Mouse (Mus musculus) forebrain, embryonic 12.5 days (tissue): ENCODE measurements around the gene Art3. TPM values are rescaled to one million over a fixed set of nuclear protein-coding genes. Genes with fewer than 3 reads are reported as not detected.
A peak's percentile ranks its signal among the peaks of the same experiment; 100 is the strongest.

Experiments used
- ATAC-seq: fragments of 200-750 bp; cut with Nextera tagmentation; 2 replicates; pipeline ENCODE4 v1.8.0; 2017; ENCODE audit warnings: moderate TSS enrichment; ENCODE audit not compliant: low FRiP score
- H3K27ac ChIP-seq: fragments of 300-500 bp; sonication (generic); 2 replicates; pipeline ENCODE4 v1.5.1; 2016; ENCODE audit warnings: mild to moderate bottlenecking
- H3K27me3 ChIP-seq: fragments of 300-500 bp; sonication (generic); 2 replicates; pipeline ENCODE4 v1.6.1; 2016; ENCODE audit warnings: mild to moderate bottlenecking
- H3K36me3 ChIP-seq: fragments of 300-500 bp; sonication (generic); replicated peaks from 2 replicates; pipeline ENCODE4 v1.6.1; 2016; ENCODE audit warnings: mild to moderate bottlenecking
- H3K4me1 ChIP-seq: fragments of 300-500 bp; sonication (generic); 2 replicates; pipeline ENCODE4 v1.6.1; 2016
- H3K4me2 ChIP-seq: fragments of 300-500 bp; sonication (generic); 2 replicates; pipeline ENCODE4 v1.6.1; 2016; ENCODE audit warnings: mild to moderate bottlenecking, moderate library complexity
- H3K4me3 ChIP-seq: fragments of 300-500 bp; sonication (generic); replicated peaks from 2 replicates; pipeline ENCODE4 v1.5.1; 2016; ENCODE audit warnings: mild to moderate bottlenecking
- H3K9ac ChIP-seq: fragments of 300-500 bp; sonication (generic); 2 replicates; pipeline ENCODE4 v1.6.1; 2016; ENCODE audit warnings: mild to moderate bottlenecking
- H3K9me3 ChIP-seq: fragments of 300-500 bp; sonication (generic); 2 replicates; pipeline ENCODE4 v1.6.1; 2016
- WGBS: fragments of 180-500 bp; shearing (Covaris S2); methylation state at CpG from one replicate; pipeline ENCODE4 v1.1.7; 2016; 5-methylcytosine and 5-hydroxymethylcytosine counted together
- polyA plus RNA-seq: library from polyadenylated mRNA; unstranded; fragments of >200 nt; fragmentation: Nextera tagmentation; extraction: Ambion mirVana; gene quantifications from 2 replicates; pipeline ENCODE4 v1.2.1, GENCODE M21; 2016

The Art3 gene
- polyA plus RNA-seq, 1 experiment from 2014 or later: 0.79 TPM

- ATAC-seq: no peak
- H3K4me3 ChIP-seq: no peak overlapping the region
- WGBS: 88% methylated on average over 6 of the region's 6 CpGs
- no peaks in the 10 kb centered on the region for H3K27me3 ChIP-seq
- H3K4me1 ChIP-seq: peaks cover 9% of the 10 kb centered on the region
- H3K9ac ChIP-seq: no peak overlapping the region
- H3K27ac ChIP-seq: no peak overlapping the region
- no peak overlapping the region for H3K4me2 ChIP-seq
- H3K36me3 ChIP-seq: no peaks in the 10 kb centered on the region
- H3K9me3 ChIP-seq: no peaks in the 10 kb centered on the region
Observed at GRCm38 (mm10) chr5:92370392-92370791, 38.8 kb downstream of the Art3 start.

DNA sequence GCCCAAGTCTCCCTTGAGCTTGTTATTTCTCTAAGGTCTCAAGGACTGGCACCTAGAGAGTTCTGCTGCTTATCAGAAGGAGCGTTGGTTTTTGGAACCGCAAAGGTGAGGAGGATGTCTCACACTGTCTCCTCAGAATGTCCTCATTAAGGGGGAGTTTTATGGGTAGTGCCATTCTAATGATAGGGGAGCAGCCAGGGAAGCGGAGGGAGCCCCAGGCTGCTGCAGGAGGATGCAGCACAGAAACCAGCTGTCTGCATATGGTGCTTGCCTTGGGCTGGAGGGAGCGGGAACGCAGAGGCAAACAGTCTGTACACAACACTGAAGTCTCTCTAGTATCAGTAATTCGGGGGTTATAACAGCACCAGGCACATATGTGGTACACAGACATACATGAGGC, 39.3 kb downstream of the Art3 start:
- Histone ChIP-seq H3K4me1 (peaks cover 9% of the 10 kb centered on the region), H3K36me3 (no peaks in the 10 kb centered on the region), H3K9ac (no peak overlapping the region), H3K9me3 (no peaks in the 10 kb centered on the region), H3K27ac (no peak overlapping the region), H3K4me2 (no peak overlapping the region), H3K27me3 (peaks cover 3% of the 10 kb centered on the region; the same call in 1 of the 2 replicates), H3K4me3 (no peak overlapping the region)
- WGBS: 81% methylated on average over 6 of the region's 6 CpGs
- no peak for ATAC-seq

DNA sequence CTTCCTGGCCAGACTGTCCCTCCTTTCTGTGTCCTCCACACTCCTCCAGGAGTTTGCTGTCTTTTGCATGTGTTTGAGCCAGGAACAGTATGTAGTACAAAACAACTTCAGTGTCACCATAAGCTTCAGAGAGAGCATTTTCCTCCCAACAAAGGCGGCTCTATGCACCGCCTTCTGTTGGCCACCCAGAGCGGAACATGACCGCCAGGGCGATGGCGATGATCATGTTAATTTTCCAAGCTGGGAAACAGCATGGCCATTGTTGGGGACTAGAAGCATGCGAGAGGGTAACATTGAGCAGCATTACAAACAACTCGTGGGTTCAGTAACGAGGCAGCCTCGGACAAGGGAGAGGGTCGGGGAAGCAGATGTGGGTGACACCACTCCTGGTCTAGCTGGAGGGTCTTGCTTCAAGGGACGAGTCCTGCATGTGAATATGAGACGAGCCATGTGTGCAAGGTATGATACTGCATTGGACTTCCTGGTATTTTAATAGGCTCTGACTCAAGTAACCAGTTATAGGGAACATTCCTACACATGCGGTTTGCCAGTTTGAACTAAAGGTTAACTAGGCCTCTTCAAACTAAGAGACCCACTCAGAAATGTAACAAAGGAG, 39.8 kb downstream of the Art3 start:
- Histone ChIP-seq H3K27me3 (peaks cover 4% of the 10 kb centered on the region; the same call in 1 of the 2 replicates), H3K4me3 (no peak overlapping the region), H3K36me3 (no peaks in the 10 kb centered on the region), H3K4me1 (peaks cover 11% of the 10 kb centered on the region), H3K4me2 (no peak overlapping the region), H3K9me3 (no peaks in the 10 kb centered on the region), H3K9ac (no peak overlapping the region), H3K27ac (no peak overlapping the region)
- peak; percentile 55; the same call in 1 of the 2 replicates for ATAC-seq
- WGBS: 55% methylated on average over 14 of the region's 14 CpGs

GRCm38 (mm10) chr5:92372605-92373004, 41.0 kb downstream of the Art3 start:
- peaks cover 22% of the 10 kb centered on the region for H3K4me1 ChIP-seq
- no peak overlapping the region for H3K27ac ChIP-seq
- H3K9me3 ChIP-seq: no peaks in the 10 kb centered on the region
- H3K36me3 ChIP-seq: no peaks in the 10 kb centered on the region
- H3K4me2 ChIP-seq: no peak overlapping the region
- 82% methylated on average over 2 of the region's 2 CpGs for WGBS
- no peak overlapping the region for H3K4me3 ChIP-seq
- H3K9ac ChIP-seq: no peak overlapping the region
- no peak for ATAC-seq
- peaks cover 4% of the 10 kb centered on the region; the same call in 1 of the 2 replicates for H3K27me3 ChIP-seq

- H3K4me2 ChIP-seq: no peak overlapping the region
- no peak overlapping the region for H3K9ac ChIP-seq
- H3K27me3 ChIP-seq: peaks cover 4% of the 10 kb centered on the region; the same call in 1 of the 2 replicates
- WGBS: 82% methylated on average over 6 of the region's 6 CpGs
- H3K36me3 ChIP-seq: no peaks in the 10 kb centered on the region
- no peak for ATAC-seq
- no peak overlapping the region for H3K27ac ChIP-seq
- no peaks in the 10 kb centered on the region for H3K9me3 ChIP-seq
- H3K4me3 ChIP-seq: no peak overlapping the region
- peaks cover 19% of the 10 kb centered on the region for H3K4me1 ChIP-seq
Observed at GRCm38 (mm10) chr5:92374721-92375142, 43.1 kb downstream of the Art3 start.

- no peaks in the 10 kb centered on the region for H3K9me3 ChIP-seq
- no peak overlapping the region for H3K9ac ChIP-seq
- no peak overlapping the region for H3K4me2 ChIP-seq
- peaks cover 4% of the 10 kb centered on the region; the same call in 1 of the 2 replicates for H3K27me3 ChIP-seq
- H3K4me1 ChIP-seq: peaks cover 19% of the 10 kb centered on the region
- ATAC-seq: no peak
- no peak overlapping the region for H3K27ac ChIP-seq
- WGBS: 92% methylated on average over 17 of the region's 17 CpGs
- H3K36me3 ChIP-seq: no peaks in the 10 kb centered on the region
- H3K4me3 ChIP-seq: no peak overlapping the region
Observed at GRCm38 (mm10) chr5:92375368-92375767, 43.7 kb downstream of the Art3 start.

DNA sequence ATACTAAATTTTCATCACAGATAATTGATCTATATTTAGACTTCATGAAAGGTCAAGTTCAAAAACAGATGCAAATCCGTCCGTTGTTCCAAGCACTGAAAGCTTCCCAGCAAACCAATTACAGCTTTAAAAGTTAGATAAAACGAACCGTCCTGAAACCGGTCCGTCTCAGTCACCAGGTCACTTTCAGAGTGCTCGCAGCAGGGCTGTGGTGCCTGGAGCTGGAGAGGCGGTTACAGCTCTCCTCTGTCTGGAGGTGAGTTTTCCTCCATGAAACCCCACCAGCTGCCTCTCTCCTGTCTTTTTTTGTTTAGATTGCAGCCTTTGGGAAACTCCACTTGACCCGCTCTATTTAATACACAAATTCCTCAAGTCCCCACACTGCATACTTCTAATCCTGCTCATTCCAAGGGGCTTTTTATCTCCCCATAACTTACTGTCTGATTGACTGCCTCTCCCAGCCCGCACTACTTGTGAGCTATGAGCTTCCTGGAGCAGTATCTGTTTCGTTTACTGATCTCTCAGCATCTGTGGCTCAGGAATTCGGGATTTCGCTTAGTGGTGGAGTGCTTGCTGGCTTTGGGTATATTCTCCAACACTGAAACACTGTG, 45.3 kb downstream of the Art3 start:
- no peak overlapping the region for H3K9ac ChIP-seq
- no peak overlapping the region for H3K4me3 ChIP-seq
- H3K27ac ChIP-seq: 0 out of 2 replicates have a peak overlapping the region, but pooled peaks have one; percentile 25
- H3K27me3 ChIP-seq: peaks cover 4% of the 10 kb centered on the region; the same call in 1 of the 2 replicates
- H3K36me3 ChIP-seq: no peaks in the 10 kb centered on the region
- 30% methylated on average over 13 of the region's 13 CpGs for WGBS
- no peaks in the 10 kb centered on the region for H3K9me3 ChIP-seq
- H3K4me2 ChIP-seq: no peak overlapping the region; the same call in 1 of the 2 replicates
- no peak for ATAC-seq
- H3K4me1 ChIP-seq: peaks cover 13% of the 10 kb centered on the region

DNA sequence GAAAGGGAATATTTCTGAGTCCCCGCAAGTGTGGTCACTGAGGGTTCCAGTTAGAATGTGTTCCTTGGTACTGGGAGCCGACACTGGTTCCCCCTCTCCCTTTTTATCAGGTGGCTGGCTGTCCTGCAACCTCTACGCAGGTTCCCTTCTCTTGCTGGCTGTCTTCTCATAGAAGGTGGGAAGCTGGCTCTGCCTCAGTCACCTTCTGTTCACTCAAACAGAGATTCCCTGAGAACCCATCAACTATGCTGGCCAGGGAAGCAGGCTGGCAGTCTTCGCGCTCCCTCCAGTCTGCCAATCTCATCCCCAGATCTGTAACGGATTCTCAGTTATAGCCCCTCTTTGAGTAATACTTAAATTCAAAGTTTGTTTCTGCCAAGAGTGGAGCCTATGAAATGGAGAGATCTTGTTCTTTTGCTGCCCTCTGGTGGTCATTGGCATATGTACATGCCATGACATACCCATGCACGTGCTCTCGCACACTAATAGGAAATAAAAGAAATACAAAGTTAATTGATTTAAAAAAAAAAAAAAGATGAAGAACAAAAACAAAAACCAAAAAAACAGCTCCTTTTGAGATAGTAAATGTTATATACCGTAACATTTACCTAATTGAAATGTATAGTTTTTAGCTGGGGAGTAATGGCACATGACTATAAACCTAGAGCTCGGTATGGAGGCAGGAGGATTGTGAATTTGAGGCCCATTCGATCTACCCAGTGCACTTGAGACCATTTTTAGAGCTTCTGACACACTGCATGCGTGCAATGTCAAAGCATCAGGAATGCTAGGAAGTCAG, 50.1 kb downstream of the Art3 start:
- WGBS: 36% methylated on average over 12 of the region's 12 CpGs
- H3K27me3 ChIP-seq: 0 out of 2 replicates have a peak, but pooled peaks cover 3% of the 10 kb centered on the region
- peak; percentile 84; the same call in 1 of the 2 replicates for ATAC-seq
- no peak overlapping the region for H3K9ac ChIP-seq
- H3K36me3 ChIP-seq: no peaks in the 10 kb centered on the region
- no peak overlapping the region for H3K27ac ChIP-seq
- H3K4me1 ChIP-seq: peaks cover 8% of the 10 kb centered on the region
- H3K4me2 ChIP-seq: no peak overlapping the region
- H3K9me3 ChIP-seq: no peaks in the 10 kb centered on the region
- H3K4me3 ChIP-seq: no peak overlapping the region

GRCm38 (mm10) chr5:92382349-92382679, 50.7 kb downstream of the Art3 start:
- Histone ChIP-seq H3K27me3 (0 out of 2 replicates have a peak, but pooled peaks cover 3% of the 10 kb centered on the region), H3K27ac (no peak overlapping the region), H3K9ac (no peak overlapping the region), H3K4me1 (peaks cover 3% of the 10 kb centered on the region), H3K4me2 (no peak overlapping the region), H3K36me3 (no peaks in the 10 kb centered on the region), H3K4me3 (no peak overlapping the region), H3K9me3 (no peaks in the 10 kb centered on the region)
- WGBS: 64% methylated on average over 9 of the region's 9 CpGs
- peak; percentile 22; the same call in 1 of the 2 replicates for ATAC-seq

- Histone ChIP-seq H3K36me3 (no peaks in the 10 kb centered on the region), H3K4me1 (no peaks in the 10 kb centered on the region), H3K4me3 (no peak overlapping the region), H3K4me2 (no peak overlapping the region), H3K9me3 (no peaks in the 10 kb centered on the region), H3K27ac (no peak overlapping the region), H3K27me3 (0 out of 2 replicates have a peak, but pooled peaks cover 3% of the 10 kb centered on the region), H3K9ac (no peak overlapping the region)
- WGBS: 72% methylated on average over 7 of the region's 7 CpGs
- no peak for ATAC-seq
Observed at GRCm38 (mm10) chr5:92383747-92384146, 52.1 kb downstream of the Art3 start.

DNA sequence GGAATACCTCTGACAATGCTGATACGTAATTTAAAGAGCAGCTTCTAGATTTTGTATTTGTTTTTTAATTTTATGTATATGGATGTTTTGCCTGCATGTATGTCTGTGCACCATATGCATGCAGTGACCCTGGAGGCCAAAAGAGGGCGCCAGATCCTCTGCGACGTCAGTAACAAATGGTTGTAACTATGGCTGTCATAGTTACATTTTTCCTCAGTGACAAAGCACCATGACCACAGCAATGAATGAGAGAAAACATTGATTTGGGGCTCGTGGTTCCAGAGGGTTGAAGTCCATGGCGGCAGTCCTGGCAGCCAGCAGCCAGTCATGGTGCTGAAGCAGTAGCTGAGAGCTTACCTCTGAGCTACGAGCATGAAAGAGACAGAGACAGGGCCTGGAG, 53.2 kb downstream of the Art3 start:
- H3K4me2 ChIP-seq: no peak overlapping the region
- WGBS: 50% methylated on average over 7 of the region's 7 CpGs
- no peaks in the 10 kb centered on the region for H3K4me1 ChIP-seq
- H3K27ac ChIP-seq: no peak overlapping the region
- no peak overlapping the region for H3K9ac ChIP-seq
- H3K4me3 ChIP-seq: no peak overlapping the region
- no peaks in the 10 kb centered on the region for H3K36me3 ChIP-seq
- peaks cover 5% of the 10 kb centered on the region for H3K27me3 ChIP-seq
- ATAC-seq: no peak
- no peaks in the 10 kb centered on the region for H3K9me3 ChIP-seq

DNA sequence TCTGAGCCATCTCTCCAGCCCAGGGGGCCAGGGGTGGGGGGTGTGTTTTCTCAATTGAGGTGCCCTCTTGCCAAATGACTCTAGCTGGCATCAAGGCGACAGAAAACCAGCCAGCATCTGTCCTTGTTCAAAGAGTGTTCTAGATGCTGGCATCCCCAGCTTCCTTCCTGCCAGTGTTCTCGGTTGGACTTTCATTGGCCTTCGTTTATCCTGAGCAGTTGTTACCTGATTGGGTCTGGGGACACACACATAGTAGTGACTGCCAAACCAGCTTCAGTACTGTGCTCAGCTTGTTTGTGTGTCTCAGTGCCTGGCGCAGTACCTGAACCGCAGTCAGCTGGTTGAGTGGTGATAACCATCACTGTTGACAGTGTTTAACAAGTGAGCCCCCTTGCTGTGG, 54.5 kb downstream of the Art3 start:
- Histone ChIP-seq H3K4me3 (no peak overlapping the region), H3K4me1 (no peaks in the 10 kb centered on the region), H3K36me3 (no peaks in the 10 kb centered on the region), H3K4me2 (no peak overlapping the region), H3K9ac (no peak overlapping the region), H3K9me3 (no peaks in the 10 kb centered on the region), H3K27ac (no peak overlapping the region), H3K27me3 (peaks cover 15% of the 10 kb centered on the region)
- ATAC-seq: no peak
- WGBS: 88% methylated on average over 5 of the region's 5 CpGs
